Mouse (Mus musculus): ENCODE results near the gene Sim2.

Gene Sim2

DNA sequence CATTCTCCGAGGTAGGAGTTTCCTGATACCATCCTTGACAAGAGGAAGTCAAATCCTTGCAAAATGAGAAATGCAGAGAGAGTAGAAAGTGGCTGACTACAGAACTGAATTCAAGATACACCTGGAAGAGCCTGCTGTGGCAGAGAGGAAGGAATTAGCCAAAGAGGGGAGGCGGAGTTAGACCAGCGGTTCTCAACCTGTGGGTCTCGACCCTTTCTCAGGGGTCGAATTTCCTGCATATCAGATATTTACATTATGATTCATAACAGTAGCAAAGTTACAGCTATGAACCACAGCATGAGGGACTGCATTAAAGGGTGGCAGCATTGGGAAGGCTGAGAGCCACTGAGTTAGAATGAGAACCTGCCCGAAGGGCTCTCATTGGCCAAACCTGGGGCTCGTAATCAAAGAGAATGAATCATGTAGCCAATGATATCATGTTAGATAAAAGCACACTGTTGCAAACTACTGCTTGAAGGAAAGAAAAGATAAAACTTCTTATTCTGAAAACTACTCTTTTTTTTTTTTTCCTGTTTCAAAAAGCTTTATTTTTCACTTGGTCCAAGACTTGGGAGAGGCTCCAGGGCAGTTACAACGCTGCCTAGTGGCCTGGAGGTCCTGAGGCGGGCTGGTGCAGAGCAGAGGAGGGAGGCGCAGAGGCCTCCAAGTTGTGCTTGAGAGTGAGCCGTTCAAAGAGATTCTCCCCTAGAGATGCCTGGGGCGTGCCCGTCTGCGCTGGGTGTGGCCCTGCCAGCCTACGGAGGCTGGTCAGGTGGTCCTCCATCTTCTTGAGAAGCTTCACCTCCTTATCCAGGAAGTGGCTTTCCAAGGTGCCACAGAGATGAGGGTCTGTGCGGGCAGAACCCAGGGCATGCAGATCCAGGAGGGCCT, 84.2 kb downstream of the Sim2 start:
- DNase-seq: no peak

DNA sequence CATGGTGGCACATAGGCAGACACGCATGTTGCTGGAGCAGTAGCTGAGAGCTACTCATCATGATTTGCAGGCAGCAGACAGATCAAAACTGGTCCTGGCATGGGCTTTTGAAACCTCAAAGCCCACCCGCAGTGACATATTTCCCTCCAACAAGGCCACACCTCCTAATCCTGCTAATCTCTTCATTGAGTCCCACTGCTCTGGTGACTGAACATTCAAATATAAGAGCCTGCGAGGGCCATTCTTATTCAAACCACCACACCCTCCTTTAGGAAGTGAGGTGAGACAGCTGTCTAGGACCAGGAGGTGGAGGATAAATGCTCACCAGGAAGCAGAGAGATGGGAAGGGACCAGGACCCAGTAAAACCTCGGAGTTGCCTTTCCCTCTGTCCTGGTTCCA, 85.5 kb downstream of the Sim2 start:
- DNase-seq: no peak

DNA sequence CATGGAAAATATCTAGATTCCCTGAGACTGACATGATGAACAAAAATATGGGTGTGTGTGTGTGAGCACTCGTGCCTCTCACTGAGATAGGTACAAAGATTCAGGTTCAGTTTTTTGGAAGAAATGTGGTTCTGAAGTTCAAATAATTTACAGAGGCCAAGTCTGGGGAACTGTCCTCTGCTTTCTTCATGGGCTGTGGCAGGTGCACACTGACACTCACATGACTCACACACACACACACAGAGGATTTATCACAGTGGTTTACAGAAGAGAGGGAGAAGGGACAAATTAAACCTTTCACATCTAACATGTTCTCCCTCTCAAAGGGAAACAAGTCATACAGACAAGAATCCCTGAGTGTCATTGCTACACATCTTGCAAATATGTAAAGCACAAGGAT, 88.6 kb downstream of the Sim2 start:
- DNase-seq: no peak

DNA sequence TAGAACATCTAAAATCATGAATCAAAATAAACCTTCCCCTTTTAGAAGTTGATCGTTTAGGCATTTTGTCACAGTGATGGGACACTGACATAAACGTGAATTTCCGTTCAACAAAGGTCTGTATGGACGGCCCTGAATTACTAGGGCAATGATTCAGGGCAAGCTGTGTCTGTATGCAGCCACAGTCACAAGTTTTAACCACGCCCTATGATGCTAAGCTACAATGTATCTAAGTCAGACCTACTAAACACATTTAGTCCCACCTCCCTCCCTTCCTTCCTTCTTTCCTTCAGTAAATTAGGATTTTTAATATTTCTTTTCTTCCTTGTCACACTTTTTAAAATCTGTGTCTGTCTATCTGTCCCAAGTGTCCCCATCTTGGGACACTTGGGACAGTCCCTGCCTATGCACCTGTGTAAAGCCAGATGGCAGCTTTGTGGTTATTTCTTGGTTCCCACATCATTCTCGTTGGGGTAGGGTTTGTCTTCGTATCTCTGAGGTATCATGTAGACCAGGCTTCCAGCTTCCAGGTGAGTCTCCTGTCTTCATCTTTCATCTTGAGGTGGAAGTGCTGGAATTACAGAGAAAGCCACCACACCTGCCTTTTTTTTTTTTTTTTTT, 90.7 kb downstream of the Sim2 start:
- no peak for DNase-seq

Data from right cerebral cortex, postnatal 25 days (tissue).